Mouse (Mus musculus): ENCODE results near the gene Nup188. TPM values are rescaled to one million over a fixed set of nuclear protein-coding genes. Genes with fewer than 3 reads are reported as not detected.

The Nup188 gene
- polyA plus RNA-seq, 1 experiment from 2014 or later: 28.2 TPM

DNA sequence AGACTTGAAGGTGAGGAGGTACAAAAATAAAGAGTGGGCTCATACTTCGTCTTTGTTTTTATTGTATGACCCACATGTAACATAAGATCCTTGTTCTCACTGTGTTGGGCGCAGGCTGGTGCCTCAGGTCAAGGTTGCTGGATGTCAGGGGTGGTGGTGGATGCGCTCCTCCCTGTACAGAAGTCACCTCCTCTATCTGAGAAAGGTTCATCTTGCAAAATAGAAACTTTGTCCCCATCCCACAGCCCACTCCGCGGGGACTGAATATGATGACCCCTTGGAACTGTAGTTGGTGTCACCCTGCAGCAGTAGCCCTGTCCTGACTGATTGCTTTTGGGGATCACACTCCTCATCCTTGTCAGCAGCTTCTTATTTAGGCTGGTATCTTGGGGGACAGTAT lies 39.2 kb upstream of the Nup188 start:
- H3K36me3 ChIP-seq: peaks cover 62% of the 10 kb centered on the region

DNA sequence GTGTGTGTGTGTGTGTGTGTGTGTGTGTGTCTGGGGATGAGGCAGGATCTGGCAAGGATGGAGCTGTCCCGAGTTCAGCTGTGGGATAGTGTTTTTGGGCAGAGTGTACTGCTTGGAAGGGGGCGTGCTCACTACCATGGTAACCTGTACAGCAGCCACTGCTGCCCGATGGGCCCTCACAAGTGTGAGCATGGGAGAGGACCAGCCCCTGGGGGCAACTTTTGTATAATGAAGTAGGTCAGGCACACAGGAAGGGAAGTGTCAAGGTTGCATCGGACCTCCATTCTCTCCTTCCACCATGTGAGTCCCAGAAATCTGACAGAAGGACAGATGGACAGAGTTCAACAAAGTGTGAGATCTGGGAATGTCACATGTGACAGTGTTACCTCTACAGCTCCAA lies 38.5 kb upstream of the Nup188 start:
- WGBS: 78% methylated on average over 4 of the region's 4 CpGs
- Histone ChIP-seq H3K9ac (no peak overlapping the region), H3K27me3 (no peaks in the 10 kb centered on the region), H3K4me2 (no peak overlapping the region), H3K27ac (no peak overlapping the region), H3K4me3 (no peak overlapping the region), H3K36me3 (peaks cover 57% of the 10 kb centered on the region), H3K4me1 (peaks cover 41% of the 10 kb centered on the region), H3K9me3 (no peaks in the 10 kb centered on the region)
- ATAC-seq (ENCODE audit: insufficient number of reproducible peaks, low FRiP score, low TSS enrichment, low read depth): no peak

More for the DNA sequence above, 39.2 kb upstream of the Nup188 start:
- Histone ChIP-seq H3K4me1 (peaks cover 41% of the 10 kb centered on the region), H3K4me2 (no peak overlapping the region), H3K4me3 (no peak overlapping the region), H3K27ac (no peak overlapping the region), H3K27me3 (no peaks in the 10 kb centered on the region), H3K9me3 (no peaks in the 10 kb centered on the region), H3K9ac (no peak overlapping the region)
- ATAC-seq (ENCODE audit: insufficient number of reproducible peaks, low FRiP score, low TSS enrichment, low read depth): no peak
- 92% methylated on average over 5 of the region's 5 CpGs for WGBS

DNA sequence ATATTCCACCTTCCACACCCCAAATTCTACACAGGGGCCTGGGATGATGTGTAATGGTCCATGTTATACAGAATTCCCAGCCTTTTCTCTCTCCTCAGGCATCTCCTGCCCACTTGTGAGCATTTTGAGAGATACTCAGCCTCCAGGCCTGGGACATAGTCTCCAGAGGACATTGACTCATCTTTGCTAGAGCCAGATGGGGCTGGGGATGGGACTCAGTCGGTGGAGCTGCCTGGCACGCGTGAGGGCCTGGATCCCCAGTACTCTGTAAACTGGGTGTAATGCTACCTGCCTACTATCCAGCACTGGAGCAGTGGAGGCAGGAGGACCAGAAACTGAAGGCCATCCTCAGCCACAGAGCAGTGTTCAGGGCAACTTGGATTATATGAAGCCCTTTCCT lies 37.0 kb upstream of the Nup188 start:
- no peak for ATAC-seq (ENCODE audit: insufficient number of reproducible peaks, low FRiP score, low TSS enrichment, low read depth)
- no peak overlapping the region for H3K4me3 ChIP-seq
- peaks cover 43% of the 10 kb centered on the region for H3K36me3 ChIP-seq

DNA sequence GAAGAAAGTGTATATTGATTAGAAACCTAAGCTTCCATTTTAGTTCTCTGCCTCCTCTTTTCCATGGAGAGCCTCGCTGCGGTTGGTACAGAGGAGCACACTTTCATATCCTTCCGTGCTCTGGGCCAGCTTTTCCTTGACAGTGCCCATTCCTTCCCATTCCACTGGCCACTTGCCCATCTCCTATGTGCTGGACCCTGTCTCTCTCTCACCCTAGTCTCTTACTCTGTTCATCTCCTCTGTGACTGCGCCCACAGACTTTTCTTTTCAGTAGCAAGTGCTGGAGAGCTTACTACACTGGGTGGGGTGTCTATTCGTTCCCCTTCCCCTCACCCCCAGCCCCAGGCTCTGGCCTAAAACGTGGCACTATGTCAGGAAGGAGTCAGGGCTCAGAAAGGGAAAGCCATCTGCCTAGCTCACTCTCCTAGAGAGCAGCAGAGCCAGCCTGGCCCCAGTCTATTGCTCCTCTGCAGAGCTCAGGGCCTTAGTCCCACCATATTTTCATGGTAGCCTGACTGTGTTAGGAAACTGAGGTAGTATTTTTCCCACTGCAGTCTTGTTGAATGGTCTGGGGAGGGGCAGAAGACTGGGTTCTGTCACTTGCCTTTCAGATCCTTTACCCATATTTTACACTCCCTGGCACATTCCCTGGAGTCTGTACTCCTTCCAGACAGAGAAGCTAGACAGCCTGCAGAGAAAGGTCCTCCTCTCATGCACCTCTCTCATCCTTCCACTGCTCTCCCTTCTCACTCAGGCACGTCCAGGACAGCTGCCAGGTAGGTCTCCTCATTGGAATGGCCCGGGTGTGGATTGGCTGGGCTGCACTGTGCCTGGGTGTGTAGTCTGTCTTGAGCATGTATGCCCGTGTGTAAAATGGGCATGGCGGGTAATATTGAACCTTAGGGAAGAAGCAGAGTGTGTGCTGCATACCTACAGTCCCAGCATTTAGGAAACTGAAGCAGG lies 35.8 kb upstream of the Nup188 start:
- Histone ChIP-seq H3K4me3 (no peak overlapping the region), H3K9me3 (no peaks in the 10 kb centered on the region), H3K4me1 (peaks cover 21% of the 10 kb centered on the region), H3K9ac (no peak overlapping the region), H3K27ac (0 out of 2 replicates have a peak overlapping the region, but pooled peaks have one; percentile 24), H3K27me3 (no peaks in the 10 kb centered on the region), H3K4me2 (no peak overlapping the region), H3K36me3 (peaks cover 42% of the 10 kb centered on the region)
- no peak for ATAC-seq (ENCODE audit: insufficient number of reproducible peaks, low FRiP score, low TSS enrichment, low read depth)
- WGBS: 86% methylated on average over 10 of the region's 10 CpGs

More for the DNA sequence above, 37.0 kb upstream of the Nup188 start:
- no peak overlapping the region for H3K9ac ChIP-seq
- no peak overlapping the region for H3K27ac ChIP-seq
- no peaks in the 10 kb centered on the region for H3K27me3 ChIP-seq
- 99% methylated on average over 3 of the region's 3 CpGs for WGBS
- no peaks in the 10 kb centered on the region for H3K9me3 ChIP-seq
- no peak overlapping the region for H3K4me2 ChIP-seq
- peaks cover 31% of the 10 kb centered on the region for H3K4me1 ChIP-seq

DNA sequence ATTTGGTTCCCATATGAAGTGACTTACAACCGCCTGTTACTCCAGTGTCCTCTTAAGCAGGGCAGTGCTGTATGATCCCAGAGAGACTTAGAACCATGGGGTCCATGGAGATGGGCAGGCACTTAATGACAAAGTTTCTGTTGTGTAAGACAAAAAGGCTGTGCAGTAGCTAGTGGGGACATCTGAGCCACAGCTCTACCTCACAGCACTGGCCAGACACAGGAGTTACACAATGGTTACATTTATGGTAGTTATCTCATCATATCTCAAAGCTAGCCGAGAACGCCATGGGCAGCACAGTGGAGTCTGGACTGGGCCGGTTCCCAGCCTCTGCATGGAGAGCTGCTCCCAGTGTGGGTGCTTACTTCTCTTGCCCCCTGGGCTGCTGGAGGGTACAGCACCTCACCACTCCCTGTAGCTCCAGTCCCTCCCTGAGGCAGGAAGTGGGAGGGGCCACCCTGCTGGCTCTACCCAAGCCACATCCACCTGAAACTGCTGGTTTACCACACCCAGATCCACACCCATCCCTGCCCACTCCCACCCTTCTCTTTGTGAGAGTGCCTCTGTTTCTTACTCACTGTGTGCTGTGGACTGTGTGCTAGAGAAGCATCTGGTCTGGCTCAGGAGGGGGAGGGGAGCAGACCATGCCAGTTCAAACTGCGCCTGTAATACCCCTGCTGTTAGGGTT lies 34.6 kb upstream of the Nup188 start:
- 70% methylated on average over 5 of the region's 5 CpGs for WGBS
- H3K4me2 ChIP-seq: no peak overlapping the region
- H3K9ac ChIP-seq: no peak overlapping the region
- H3K27me3 ChIP-seq: no peaks in the 10 kb centered on the region
- no peak overlapping the region for H3K4me3 ChIP-seq
- 0 out of 2 replicates have a peak, but pooled peaks have one; percentile 30 for ATAC-seq (ENCODE audit: insufficient number of reproducible peaks, low FRiP score, low TSS enrichment, low read depth)
- no peaks in the 10 kb centered on the region for H3K9me3 ChIP-seq
- peak overlapping the region; percentile 38 for H3K27ac ChIP-seq
- peaks cover 45% of the 10 kb centered on the region for H3K36me3 ChIP-seq
- H3K4me1 ChIP-seq: peaks cover 16% of the 10 kb centered on the region

DNA sequence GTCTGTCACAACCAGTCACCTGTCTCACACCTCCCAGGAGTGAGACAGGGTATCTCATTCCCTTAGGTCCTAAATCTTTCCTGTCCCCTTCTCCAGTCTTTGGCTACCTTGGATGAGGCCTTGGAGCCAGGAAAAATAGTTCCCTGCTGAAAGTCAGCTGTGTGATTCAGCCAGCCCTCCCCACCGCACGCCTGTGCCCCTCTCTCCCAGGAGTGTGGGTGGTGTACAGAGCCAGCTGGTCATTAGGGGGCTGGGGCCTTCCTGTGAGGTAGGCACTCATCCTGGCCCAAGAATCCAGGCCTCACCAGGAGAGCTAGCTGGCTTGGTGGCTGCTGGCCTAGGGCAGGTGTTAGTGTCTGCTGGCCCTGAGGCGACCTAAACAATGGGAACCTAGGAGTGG lies 33.7 kb upstream of the Nup188 start:
- no peak overlapping the region for H3K4me3 ChIP-seq
- no peak overlapping the region for H3K27ac ChIP-seq
- ATAC-seq (ENCODE audit: insufficient number of reproducible peaks, low FRiP score, low TSS enrichment, low read depth): no peak
- no peak overlapping the region for H3K9ac ChIP-seq
- no peaks in the 10 kb centered on the region for H3K9me3 ChIP-seq
- peaks cover 16% of the 10 kb centered on the region for H3K4me1 ChIP-seq
- H3K4me2 ChIP-seq: no peak overlapping the region
- H3K36me3 ChIP-seq: peaks cover 53% of the 10 kb centered on the region
- 70% methylated on average over 3 of the region's 3 CpGs for WGBS
- no peaks in the 10 kb centered on the region for H3K27me3 ChIP-seq

DNA sequence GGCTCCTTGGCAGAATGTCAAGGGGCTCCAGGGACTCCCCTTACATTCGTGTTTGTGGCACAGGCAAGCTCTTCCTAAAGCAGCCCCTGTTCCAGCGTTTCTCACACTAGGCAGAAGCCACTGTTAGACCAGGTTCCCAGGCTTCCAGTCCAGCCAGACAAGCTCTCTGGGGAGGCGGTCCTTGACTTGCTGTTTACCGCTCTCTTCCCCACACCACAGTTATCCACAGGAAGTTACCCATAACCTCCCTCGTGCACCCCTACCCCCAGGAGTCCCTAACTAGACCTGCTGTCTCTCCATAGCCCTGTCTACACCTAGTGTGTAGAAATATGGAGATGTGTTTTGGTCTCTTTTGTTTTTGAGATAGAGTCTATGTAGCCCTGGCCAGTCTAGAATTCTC lies 32.4 kb upstream of the Nup188 start:
- Histone ChIP-seq H3K4me3 (no peak overlapping the region), H3K4me2 (no peak overlapping the region), H3K9ac (no peak overlapping the region), H3K4me1 (peaks cover 22% of the 10 kb centered on the region), H3K36me3 (peaks cover 56% of the 10 kb centered on the region), H3K27ac (no peak overlapping the region), H3K27me3 (no peaks in the 10 kb centered on the region), H3K9me3 (no peaks in the 10 kb centered on the region)
- no peak for ATAC-seq (ENCODE audit: insufficient number of reproducible peaks, low FRiP score, low TSS enrichment, low read depth)
- WGBS: 76% methylated on average over 5 of the region's 5 CpGs

DNA sequence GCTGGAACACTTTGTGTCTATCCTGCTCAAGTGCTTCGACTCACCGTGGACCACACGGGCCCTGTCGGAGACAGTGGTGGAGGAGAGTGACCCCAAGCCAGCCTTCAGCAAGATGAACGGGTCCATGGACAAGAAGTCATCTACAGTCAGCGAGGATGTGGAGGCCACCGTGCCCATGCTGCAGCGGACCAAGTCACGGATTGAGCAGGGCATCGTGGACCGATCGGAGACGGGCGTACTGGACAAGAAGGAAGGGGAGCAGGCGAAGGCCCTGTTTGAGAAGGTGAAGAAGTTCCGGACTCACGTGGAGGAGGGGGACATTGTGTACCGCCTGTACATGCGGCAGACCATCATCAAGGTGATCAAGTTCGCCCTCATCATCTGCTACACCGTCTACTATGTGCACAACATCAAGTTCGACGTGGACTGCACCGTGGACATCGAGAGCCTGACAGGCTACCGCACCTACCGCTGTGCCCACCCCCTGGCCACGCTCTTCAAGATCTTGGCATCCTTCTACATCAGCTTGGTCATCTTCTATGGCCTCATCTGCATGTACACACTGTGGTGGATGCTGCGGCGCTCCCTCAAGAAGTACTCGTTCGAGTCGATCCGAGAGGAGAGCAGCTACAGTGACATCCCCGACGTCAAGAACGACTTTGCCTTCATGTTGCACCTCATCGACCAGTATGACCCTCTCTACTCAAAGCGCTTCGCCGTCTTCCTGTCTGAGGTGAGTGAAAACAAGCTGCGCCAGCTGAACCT lies 30.4 kb upstream of the Nup188 start:
- no peaks in the 10 kb centered on the region for H3K27me3 ChIP-seq
- H3K9me3 ChIP-seq: no peaks in the 10 kb centered on the region
- peaks cover 26% of the 10 kb centered on the region for H3K4me1 ChIP-seq
- H3K9ac ChIP-seq: no peak overlapping the region
- peaks cover 59% of the 10 kb centered on the region for H3K36me3 ChIP-seq
- H3K4me3 ChIP-seq: no peak overlapping the region
- H3K27ac ChIP-seq: no peak overlapping the region
- no peak overlapping the region for H3K4me2 ChIP-seq
- 97% methylated on average over 42 of the region's 42 CpGs for WGBS
- ATAC-seq (ENCODE audit: insufficient number of reproducible peaks, low FRiP score, low TSS enrichment, low read depth): no peak

DNA sequence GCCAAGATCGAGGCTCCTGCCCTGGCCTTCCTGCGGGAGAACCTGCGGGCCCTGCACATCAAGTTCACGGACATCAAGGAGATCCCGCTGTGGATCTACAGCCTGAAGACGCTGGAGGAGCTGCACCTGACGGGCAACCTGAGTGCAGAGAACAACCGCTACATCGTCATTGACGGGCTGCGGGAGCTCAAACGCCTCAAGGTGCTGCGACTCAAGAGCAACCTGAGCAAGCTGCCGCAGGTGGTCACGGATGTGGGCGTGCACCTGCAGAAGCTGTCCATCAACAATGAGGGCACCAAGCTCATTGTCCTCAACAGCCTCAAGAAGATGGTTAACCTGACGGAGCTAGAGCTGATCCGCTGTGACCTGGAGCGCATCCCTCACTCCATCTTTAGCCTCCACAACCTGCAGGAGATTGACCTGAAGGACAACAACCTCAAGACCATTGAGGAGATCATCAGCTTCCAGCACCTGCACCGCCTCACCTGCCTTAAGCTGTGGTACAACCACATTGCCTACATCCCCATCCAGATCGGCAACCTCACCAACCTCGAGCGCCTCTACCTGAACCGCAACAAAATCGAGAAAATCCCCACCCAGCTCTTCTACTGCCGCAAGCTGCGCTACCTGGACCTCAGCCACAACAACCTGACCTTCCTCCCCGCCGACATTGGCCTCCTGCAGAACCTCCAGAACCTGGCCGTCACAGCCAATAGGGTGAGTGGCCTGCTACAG lies 29.4 kb upstream of the Nup188 start:
- no peak overlapping the region for H3K27ac ChIP-seq

DNA sequence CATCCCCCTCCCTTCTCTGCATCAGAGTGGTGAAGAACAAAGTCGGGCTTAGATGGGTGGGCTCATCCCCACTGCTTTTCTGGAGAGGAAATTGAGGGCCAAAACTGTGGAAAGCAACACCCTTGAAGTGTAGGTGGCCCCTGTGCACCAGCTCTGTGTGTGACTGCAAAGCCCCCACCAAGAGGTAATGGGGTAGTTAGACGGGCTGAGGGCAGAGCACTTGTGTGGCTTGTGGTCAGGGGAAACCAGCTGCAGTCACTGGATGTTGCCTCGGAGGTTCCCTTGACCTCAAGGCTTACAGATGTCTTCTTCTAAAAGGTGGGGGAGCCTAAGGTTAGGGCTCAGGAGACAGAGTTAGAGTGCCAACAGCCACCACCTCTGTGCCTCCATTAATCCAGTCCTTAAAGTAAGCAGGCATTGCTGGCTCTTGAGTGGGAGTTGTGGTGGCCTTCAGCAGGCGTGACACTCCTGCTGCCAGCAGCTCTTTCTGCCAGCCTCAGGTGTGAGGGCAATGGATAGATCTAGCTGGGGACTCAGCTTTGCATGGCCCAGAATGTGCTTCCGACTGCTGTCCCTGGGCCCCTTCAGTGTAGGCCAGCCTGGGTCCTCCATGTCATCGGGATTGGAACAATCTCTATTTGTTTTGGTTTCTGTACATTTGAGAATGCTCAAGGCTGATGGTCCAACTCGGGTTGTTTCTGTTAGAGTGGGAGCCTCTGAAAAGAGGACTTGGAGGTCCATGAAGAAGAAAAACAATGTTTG lies 28.3 kb upstream of the Nup188 start:
- H3K9me3 ChIP-seq: no peaks in the 10 kb centered on the region
- no peak for ATAC-seq (ENCODE audit: insufficient number of reproducible peaks, low FRiP score, low TSS enrichment, low read depth)
- peaks cover 13% of the 10 kb centered on the region for H3K4me1 ChIP-seq
- WGBS: 85% methylated on average over 7 of the region's 7 CpGs
- no peaks in the 10 kb centered on the region for H3K27me3 ChIP-seq
- peaks cover 75% of the 10 kb centered on the region for H3K36me3 ChIP-seq
- H3K27ac ChIP-seq: peak overlapping the region; percentile 57; the same call in 1 of the 2 replicates
- H3K4me2 ChIP-seq: no peak overlapping the region
- H3K9ac ChIP-seq: no peak overlapping the region
- H3K4me3 ChIP-seq: no peak overlapping the region

More for the DNA sequence above, 29.4 kb upstream of the Nup188 start:
- peaks cover 66% of the 10 kb centered on the region for H3K36me3 ChIP-seq
- no peak for ATAC-seq (ENCODE audit: insufficient number of reproducible peaks, low FRiP score, low TSS enrichment, low read depth)
- peaks cover 20% of the 10 kb centered on the region for H3K4me1 ChIP-seq
- no peak overlapping the region for H3K4me3 ChIP-seq
- no peak overlapping the region for H3K9ac ChIP-seq
- no peaks in the 10 kb centered on the region for H3K9me3 ChIP-seq
- H3K27me3 ChIP-seq: no peaks in the 10 kb centered on the region
- H3K4me2 ChIP-seq: no peak overlapping the region
- 95% methylated on average over 30 of the region's 30 CpGs for WGBS
